Mouse (Mus musculus) lung, postnatal 0 days (tissue): ENCODE data around the gene Ankrd28.

ENCODE experiments used
- CTCF ChIP-seq: IDR thresholded peaks from 2 replicates; pipeline ENCODE4 v1.5.1; 2016; ENCODE audit warnings: antibody characterized with exemption, mild to moderate bottlenecking
- EP300 ChIP-seq: IDR thresholded peaks from 2 replicates; pipeline ENCODE4 v1.6.1; 2016; ENCODE audit warnings: antibody characterized with exemption, mild to moderate bottlenecking, control low read depth

DNA sequence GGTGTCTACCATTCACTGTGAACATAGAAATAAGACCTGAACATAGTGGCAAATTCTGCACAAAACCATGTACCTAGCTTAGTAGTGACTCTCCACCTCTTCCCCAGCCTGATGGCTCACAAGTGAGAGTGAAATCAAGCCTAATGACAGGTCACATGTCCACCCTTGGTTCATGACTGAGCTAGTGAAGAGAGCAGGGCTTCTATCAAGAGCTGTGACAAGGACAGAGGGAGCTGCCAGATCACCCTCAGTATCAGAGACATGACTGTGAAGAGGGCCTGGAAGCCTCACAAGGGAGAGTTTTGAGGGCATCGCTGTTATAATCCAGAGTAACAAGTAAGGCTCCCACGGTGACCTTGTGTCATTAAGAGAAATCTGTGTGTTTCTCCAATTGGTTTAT lies 28.2 kb upstream of the Ankrd28 start:
- TF ChIP-seq CTCF, result no peak
- TF ChIP-seq EP300, result no peak
